Mouse (Mus musculus): ENCODE results near the gene Magi2. TPM values are rescaled to one million over a fixed set of nuclear protein-coding genes. Genes with fewer than 3 reads are reported as not detected.

Gene Magi2
- polyA plus RNA-seq, 1 experiment from 2014 or later: 3.3 TPM

GRCm38 (mm10) chr5:19637789-19638188 is 411.0 kb downstream of the Magi2 start:
- no peaks in the 10 kb centered on the region for H3K9me3 ChIP-seq (replicated peaks)
- H3K4me3 ChIP-seq: no peak overlapping the region
- no peaks in the 10 kb centered on the region for H3K36me3 ChIP-seq
- H3K27ac ChIP-seq: no peak overlapping the region
- no peak for DNase-seq (ENCODE audit: low spot score)
- 78% methylated on average over 2 of the region's 2 CpGs for WGBS
- no peaks in the 10 kb centered on the region for H3K27me3 ChIP-seq (ENCODE audit: low read depth, poor library complexity, severe bottlenecking)
- no peaks in the 10 kb centered on the region for H3K4me1 ChIP-seq

- H3K4me1 ChIP-seq: no peaks in the 10 kb centered on the region
- H3K9me3 ChIP-seq (replicated peaks): no peaks in the 10 kb centered on the region
- no peaks in the 10 kb centered on the region for H3K27me3 ChIP-seq (ENCODE audit: low read depth, poor library complexity, severe bottlenecking)
- no peak for DNase-seq (ENCODE audit: low spot score)
- no peaks in the 10 kb centered on the region for H3K36me3 ChIP-seq
- no peak overlapping the region for H3K4me3 ChIP-seq
- no peak overlapping the region for H3K27ac ChIP-seq
- 82% methylated on average over 1 of the region's 1 CpGs for WGBS
These were observed 429.1 kb downstream of the Magi2 start for GRCm38 (mm10) chr5:19655986-19656385.

- no peak for DNase-seq (ENCODE audit: low spot score)
- Histone ChIP-seq H3K4me3 (no peak overlapping the region), H3K4me1 (no peaks in the 10 kb centered on the region), H3K9me3 (replicated peaks) (no peaks in the 10 kb centered on the region), H3K27me3 (ENCODE audit: low read depth, poor library complexity, severe bottlenecking) (no peaks in the 10 kb centered on the region), H3K27ac (no peak overlapping the region), H3K36me3 (no peaks in the 10 kb centered on the region)
- 92% methylated on average over 5 of the region's 5 CpGs for WGBS
These were observed 439.6 kb downstream of the Magi2 start for GRCm38 (mm10) chr5:19666416-19666815.

- 93% methylated on average over 2 of the region's 2 CpGs for WGBS
- H3K4me1 ChIP-seq: no peaks in the 10 kb centered on the region
- DNase-seq (ENCODE audit: low spot score): no peak
- no peaks in the 10 kb centered on the region for H3K9me3 ChIP-seq (replicated peaks)
- H3K36me3 ChIP-seq: no peaks in the 10 kb centered on the region
- H3K27ac ChIP-seq: no peak overlapping the region
- H3K27me3 ChIP-seq (ENCODE audit: low read depth, poor library complexity, severe bottlenecking): no peaks in the 10 kb centered on the region
- H3K4me3 ChIP-seq: no peak overlapping the region
These were observed 490.5 kb downstream of the Magi2 start for GRCm38 (mm10) chr5:19717296-19717695.

DNA sequence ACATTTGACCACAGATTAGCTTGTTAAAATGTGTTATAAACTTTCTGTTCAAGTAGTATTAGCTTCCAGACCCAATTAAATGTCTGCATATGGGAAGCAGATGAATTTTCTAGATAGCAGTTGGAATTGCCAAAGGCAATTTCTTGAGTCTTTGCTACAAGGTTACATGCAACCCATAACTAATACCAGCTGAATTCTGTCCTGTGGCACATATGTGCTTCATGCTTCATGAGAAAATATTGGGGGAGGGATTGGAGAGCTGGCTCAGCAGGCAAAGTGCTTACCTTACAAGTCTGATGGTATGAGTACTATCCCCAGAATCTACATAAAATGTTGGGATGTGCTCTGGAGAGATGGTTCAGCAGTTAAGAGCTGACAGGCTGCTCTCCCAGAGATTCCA is 499.4 kb downstream of the Magi2 start:
- Histone ChIP-seq H3K36me3 (no peaks in the 10 kb centered on the region), H3K9me3 (replicated peaks) (no peaks in the 10 kb centered on the region), H3K27me3 (ENCODE audit: low read depth, poor library complexity, severe bottlenecking) (no peaks in the 10 kb centered on the region), H3K4me1 (no peaks in the 10 kb centered on the region), H3K4me3 (no peak overlapping the region), H3K27ac (no peak overlapping the region)
- DNase-seq (ENCODE audit: low spot score): no peak

- no peak overlapping the region for H3K4me3 ChIP-seq
- H3K9me3 ChIP-seq (replicated peaks): no peaks in the 10 kb centered on the region
- no peak overlapping the region for H3K27ac ChIP-seq
- H3K4me1 ChIP-seq: peaks cover 5% of the 10 kb centered on the region; the same call in 1 of the 2 replicates
- H3K36me3 ChIP-seq: no peaks in the 10 kb centered on the region
- 98% methylated on average over 2 of the region's 2 CpGs for WGBS
- no peaks in the 10 kb centered on the region for H3K27me3 ChIP-seq (ENCODE audit: low read depth, poor library complexity, severe bottlenecking)
- no peak for DNase-seq (ENCODE audit: low spot score)
These were observed 518.5 kb downstream of the Magi2 start for GRCm38 (mm10) chr5:19745376-19745775.

- Histone ChIP-seq H3K36me3 (no peaks in the 10 kb centered on the region), H3K27me3 (ENCODE audit: low read depth, poor library complexity, severe bottlenecking) (no peaks in the 10 kb centered on the region), H3K4me1 (peaks cover 5% of the 10 kb centered on the region; the same call in 1 of the 2 replicates), H3K27ac (no peak overlapping the region), H3K9me3 (replicated peaks) (no peaks in the 10 kb centered on the region), H3K4me3 (no peak overlapping the region)
- DNase-seq (ENCODE audit: low spot score): no peak
- WGBS: 81% methylated on average over 6 of the region's 6 CpGs
These were observed 519.1 kb downstream of the Magi2 start for GRCm38 (mm10) chr5:19745916-19746315.

DNA sequence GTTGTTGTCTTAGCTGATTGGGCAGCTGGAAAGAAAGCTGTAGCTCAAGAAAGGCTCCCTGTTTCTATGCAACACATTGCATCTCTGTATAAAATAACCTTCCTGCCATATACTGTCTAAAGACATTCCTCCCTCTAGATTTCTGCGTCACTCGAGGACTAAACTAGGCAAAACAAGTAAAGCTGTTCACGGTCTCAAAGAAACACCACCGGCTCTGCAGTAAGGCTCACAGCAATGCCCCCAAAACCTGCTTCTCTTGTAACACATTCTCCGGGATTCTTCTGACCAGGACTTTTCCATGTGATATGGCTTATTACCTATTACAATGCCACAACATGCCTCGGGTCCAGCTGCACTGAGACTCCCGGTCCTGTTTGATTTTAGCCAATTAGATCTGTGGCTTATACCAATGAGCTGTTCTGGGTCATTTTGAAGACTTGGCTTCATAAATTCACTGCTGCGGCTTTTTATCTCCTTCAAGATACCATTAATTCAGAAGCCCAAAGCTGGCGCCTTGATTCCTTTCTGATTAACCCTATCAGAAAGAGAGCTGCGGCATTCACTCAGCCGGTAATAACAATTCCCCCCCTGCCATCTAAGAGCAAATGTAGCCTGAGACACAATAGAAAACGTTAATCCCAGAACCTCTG is 520.2 kb downstream of the Magi2 start:
- H3K9me3 ChIP-seq (replicated peaks): no peaks in the 10 kb centered on the region
- H3K27ac ChIP-seq: no peak overlapping the region
- no peaks in the 10 kb centered on the region for H3K27me3 ChIP-seq (ENCODE audit: low read depth, poor library complexity, severe bottlenecking)
- H3K36me3 ChIP-seq: no peaks in the 10 kb centered on the region
- peaks cover 5% of the 10 kb centered on the region; the same call in 1 of the 2 replicates for H3K4me1 ChIP-seq
- DNase-seq (ENCODE audit: low spot score): no peak
- 76% methylated on average over 12 of the region's 12 CpGs for WGBS
- H3K4me3 ChIP-seq: no peak overlapping the region

DNA sequence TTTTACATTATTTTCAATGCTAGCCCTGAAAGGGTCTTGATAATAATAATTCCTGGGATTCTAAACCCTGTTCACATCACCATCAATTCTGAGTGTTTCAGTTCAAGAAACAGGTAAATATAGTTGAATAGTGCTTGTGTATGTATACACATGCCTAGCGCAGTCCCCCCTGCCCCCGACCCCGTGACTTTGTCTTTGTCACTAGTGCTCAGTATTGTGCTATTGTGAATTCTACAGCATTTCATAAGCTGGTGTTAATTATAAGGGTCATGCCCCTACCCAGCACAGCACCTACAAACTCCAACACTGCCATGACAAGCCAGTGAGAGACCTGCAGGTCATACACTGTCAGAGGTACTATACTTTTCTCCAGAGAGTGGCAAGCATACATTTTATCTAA is 520.8 kb downstream of the Magi2 start:
- H3K27me3 ChIP-seq (ENCODE audit: low read depth, poor library complexity, severe bottlenecking): no peaks in the 10 kb centered on the region
- H3K4me1 ChIP-seq: peaks cover 5% of the 10 kb centered on the region; the same call in 1 of the 2 replicates
- no peak overlapping the region for H3K4me3 ChIP-seq
- 73% methylated on average over 3 of the region's 3 CpGs for WGBS
- no peak overlapping the region for H3K27ac ChIP-seq
- DNase-seq (ENCODE audit: low spot score): no peak
- no peaks in the 10 kb centered on the region for H3K9me3 ChIP-seq (replicated peaks)
- H3K36me3 ChIP-seq: no peaks in the 10 kb centered on the region

- WGBS: 93% methylated on average over 1 of the region's 1 CpGs
- Histone ChIP-seq H3K4me3 (no peak overlapping the region), H3K4me1 (no peaks in the 10 kb centered on the region), H3K27ac (no peak overlapping the region), H3K36me3 (no peaks in the 10 kb centered on the region), H3K27me3 (ENCODE audit: low read depth, poor library complexity, severe bottlenecking) (no peaks in the 10 kb centered on the region), H3K9me3 (replicated peaks) (no peaks in the 10 kb centered on the region)
- DNase-seq (ENCODE audit: low spot score): no peak
These were observed 552.4 kb downstream of the Magi2 start for GRCm38 (mm10) chr5:19779224-19779623.

DNA sequence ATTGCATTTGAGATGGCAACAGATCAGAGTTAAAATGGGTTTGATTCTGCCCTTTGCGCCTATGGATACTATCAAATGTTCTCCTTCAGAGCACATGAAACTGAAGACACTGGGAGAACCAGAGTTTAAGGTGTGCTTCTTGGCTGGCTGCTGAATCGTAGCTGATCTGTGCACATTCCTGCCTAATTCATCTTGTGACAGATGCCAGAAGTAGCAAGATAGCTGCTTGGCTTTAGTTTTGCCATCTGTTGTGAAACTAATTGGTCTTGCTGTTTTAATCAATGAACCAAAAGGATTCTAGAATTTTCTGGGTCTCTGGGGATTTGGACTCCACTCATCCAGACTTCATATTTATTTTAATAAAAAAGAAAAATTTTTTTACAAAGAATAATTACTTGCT is 553.2 kb downstream of the Magi2 start:
- no peak for DNase-seq (ENCODE audit: low spot score)
- Histone ChIP-seq H3K36me3 (no peaks in the 10 kb centered on the region), H3K27me3 (ENCODE audit: low read depth, poor library complexity, severe bottlenecking) (no peaks in the 10 kb centered on the region), H3K9me3 (replicated peaks) (no peaks in the 10 kb centered on the region), H3K27ac (no peak overlapping the region), H3K4me3 (no peak overlapping the region), H3K4me1 (no peaks in the 10 kb centered on the region)
- 79% methylated on average over 2 of the region's 2 CpGs for WGBS

DNA sequence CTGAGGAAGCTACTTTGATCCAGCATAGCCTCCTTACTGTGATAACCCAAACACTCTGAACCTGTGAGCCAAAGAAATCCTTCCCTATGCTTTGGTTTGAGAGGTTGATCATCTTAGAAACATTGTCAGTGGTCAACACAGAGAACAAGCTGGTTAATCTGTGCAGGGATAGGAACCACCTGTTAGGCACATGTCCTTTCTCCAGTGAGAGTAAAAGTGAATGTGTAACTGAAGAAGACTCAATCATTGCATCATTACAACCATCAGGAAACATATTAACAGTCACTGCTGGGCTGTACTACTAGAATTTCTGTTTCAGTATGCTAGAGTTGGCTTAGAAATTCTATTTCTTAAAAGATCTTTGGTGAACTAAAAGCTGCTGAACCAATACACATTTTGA is 558.5 kb downstream of the Magi2 start:
- DNase-seq (ENCODE audit: low spot score): no peak
- H3K9me3 ChIP-seq (replicated peaks): no peaks in the 10 kb centered on the region
- no peaks in the 10 kb centered on the region for H3K4me1 ChIP-seq
- no peaks in the 10 kb centered on the region for H3K36me3 ChIP-seq
- H3K27me3 ChIP-seq (ENCODE audit: low read depth, poor library complexity, severe bottlenecking): no peaks in the 10 kb centered on the region
- no peak overlapping the region for H3K4me3 ChIP-seq
- H3K27ac ChIP-seq: no peak overlapping the region

DNA sequence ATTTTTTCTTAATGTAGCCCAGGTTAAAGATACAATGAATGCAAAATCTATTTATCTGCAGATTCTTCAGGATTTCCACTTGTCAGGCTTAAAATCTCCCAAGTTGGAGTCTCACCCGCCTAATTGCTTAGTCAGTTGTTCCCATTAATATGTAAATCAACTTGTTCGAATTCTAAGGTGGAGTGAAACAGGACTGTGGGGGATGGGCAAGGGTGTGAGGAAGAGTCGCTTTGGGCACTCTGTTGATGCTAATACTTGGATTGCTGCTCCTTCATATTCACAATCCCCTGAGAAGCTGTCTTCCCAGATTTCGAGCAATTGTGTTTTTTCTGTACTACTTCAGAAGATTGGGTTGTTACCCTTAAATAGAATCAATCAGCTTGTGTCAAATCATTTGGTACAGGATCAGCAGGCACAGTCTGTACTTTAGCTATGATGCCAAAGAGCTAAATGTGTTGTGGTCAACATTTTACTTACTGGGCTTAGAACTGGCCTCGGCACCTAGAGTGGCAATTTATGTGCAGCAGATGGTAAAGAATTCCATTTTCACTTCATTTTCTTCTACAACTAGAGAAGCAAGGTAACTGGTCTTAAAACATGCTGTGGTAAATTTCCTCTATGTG is 560.8 kb downstream of the Magi2 start:
- Histone ChIP-seq H3K27ac (no peak overlapping the region), H3K27me3 (ENCODE audit: low read depth, poor library complexity, severe bottlenecking) (no peaks in the 10 kb centered on the region), H3K4me3 (no peak overlapping the region), H3K36me3 (no peaks in the 10 kb centered on the region), H3K9me3 (replicated peaks) (no peaks in the 10 kb centered on the region), H3K4me1 (no peaks in the 10 kb centered on the region)
- WGBS: 40% methylated on average over 5 of the region's 5 CpGs
- no peak for DNase-seq (ENCODE audit: low spot score)
